8 mouse cellular contexts compared by ENCODE assay signal in the genomic region with DNA sequence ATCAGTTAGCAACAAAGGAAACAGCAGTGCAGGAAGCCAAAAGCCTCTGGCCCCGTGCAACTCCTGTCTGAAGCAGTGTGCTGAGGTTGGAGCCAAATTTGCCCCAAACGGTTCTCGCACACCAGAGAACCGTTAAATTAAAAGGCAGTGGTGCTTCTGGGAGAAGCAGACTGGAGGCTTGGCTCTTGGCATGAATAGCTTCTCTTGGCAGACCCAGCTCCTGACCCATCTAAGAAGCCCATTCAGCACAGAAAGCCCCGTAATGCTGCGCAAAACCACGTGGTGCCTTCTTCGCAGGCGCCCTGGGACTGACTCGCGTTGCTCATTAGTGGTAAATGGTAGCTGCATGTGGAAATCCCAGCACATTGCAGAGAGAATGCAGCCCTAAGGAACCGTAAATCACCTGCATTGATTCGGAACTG.
A peak's percentile ranks its signal among the peaks of the same experiment; 100 is the strongest.
DNase-seq lines count a peak whose midpoint lies in the region; ATAC-seq lines count a peak whose summit lies in the region.

No protein-coding gene starts in this region.

- peak; percentile 93 for ATAC-seq in hindbrain, embryonic 15.5 days (ENCODE audit: low FRiP score, low read depth)
- peak; percentile 69; the same call in 1 of the 2 replicates for ATAC-seq in limb, embryonic 15.5 days (ENCODE audit: insufficient number of reproducible peaks, low FRiP score, low TSS enrichment, low read depth)
- ATAC-seq in CD4-positive, CD25-positive, alpha-beta regulatory T cell, adult 4 months = no peak

- peak overlapping the region; percentile 50 for H3K27ac ChIP-seq in hindbrain, embryonic 15.5 days (replicated peaks)
- H3K27ac ChIP-seq in limb, embryonic 15.5 days = no peak overlapping the region

- H3K4me2 ChIP-seq in hindbrain, embryonic 15.5 days = peak overlapping the region; percentile 51
- peak overlapping the region; percentile 37 for H3K4me2 ChIP-seq in limb, embryonic 15.5 days

- no peaks in the 10 kb centered on the region for H3K27me3 ChIP-seq in hindbrain, embryonic 15.5 days
- H3K27me3 ChIP-seq in limb, embryonic 15.5 days = no peaks in the 10 kb centered on the region

- H3K9me3 ChIP-seq in hindbrain, embryonic 15.5 days = no peaks in the 10 kb centered on the region
- H3K9me3 ChIP-seq in limb, embryonic 15.5 days = no peaks in the 10 kb centered on the region

- WGBS in hindbrain, embryonic 15.5 days = 36% methylated on average over 13 of the region's 13 CpGs
- WGBS in limb, embryonic 15.5 days = 26% methylated on average over 13 of the region's 13 CpGs

- peaks cover 16% of the 10 kb centered on the region for H3K4me1 ChIP-seq in hindbrain, embryonic 15.5 days (replicated peaks)
- H3K4me1 ChIP-seq in limb, embryonic 15.5 days = peaks cover 16% of the 10 kb centered on the region

- DNase-seq in kidney, postnatal 10 days = peak; percentile 26
- DNase-seq in kidney, adult 9 months = no peak
- peak; percentile 73 to 81 for DNase-seq in cerebellum, postnatal 10 days
- peak; percentile 14 for DNase-seq in right cerebral cortex, postnatal 25 days
- no peak for DNase-seq in thymus, postnatal 0 days (ENCODE audit: low spot score)

- H3K9ac ChIP-seq in hindbrain, embryonic 15.5 days = no peak overlapping the region
- no peak overlapping the region for H3K9ac ChIP-seq in limb, embryonic 15.5 days

- peak overlapping the region; percentile 14 for H3K4me3 ChIP-seq in hindbrain, embryonic 15.5 days
- peak overlapping the region; percentile 3; the same call in 1 of the 2 replicates for H3K4me3 ChIP-seq in limb, embryonic 15.5 days

- H3K36me3 ChIP-seq in hindbrain, embryonic 15.5 days = no peaks in the 10 kb centered on the region
- H3K36me3 ChIP-seq in limb, embryonic 15.5 days = no peaks in the 10 kb centered on the region

Comparison
In these comparisons a context has a peak if more than half of its experiments do, and no peak if none do; other contexts are left out.
1. DNase-seq: peak in kidney, postnatal 10 days (single experiment), cerebellum, postnatal 10 days (2 of 2) and right cerebral cortex, postnatal 25 days (single experiment); none in kidney, adult 9 months (single experiment) and thymus, postnatal 0 days (single experiment).